Mouse (Mus musculus) telencephalon, adult 2 months (tissue): ENCODE data around the gene Pde1b.

ENCODE experiments used
- DNase-seq: peaks from one replicate; pipeline ENCODE4 v3.0.0-alpha.2; 2011; ENCODE audit warnings: low read depth, low spot score

The Pde1b gene

GRCm38 (mm10) chr15:103502435-103503250, at the start of gene Pde1b:
Pde1b (plus strand) TSS chr15:103503034.
- DNase-seq, result no peak

DNA sequence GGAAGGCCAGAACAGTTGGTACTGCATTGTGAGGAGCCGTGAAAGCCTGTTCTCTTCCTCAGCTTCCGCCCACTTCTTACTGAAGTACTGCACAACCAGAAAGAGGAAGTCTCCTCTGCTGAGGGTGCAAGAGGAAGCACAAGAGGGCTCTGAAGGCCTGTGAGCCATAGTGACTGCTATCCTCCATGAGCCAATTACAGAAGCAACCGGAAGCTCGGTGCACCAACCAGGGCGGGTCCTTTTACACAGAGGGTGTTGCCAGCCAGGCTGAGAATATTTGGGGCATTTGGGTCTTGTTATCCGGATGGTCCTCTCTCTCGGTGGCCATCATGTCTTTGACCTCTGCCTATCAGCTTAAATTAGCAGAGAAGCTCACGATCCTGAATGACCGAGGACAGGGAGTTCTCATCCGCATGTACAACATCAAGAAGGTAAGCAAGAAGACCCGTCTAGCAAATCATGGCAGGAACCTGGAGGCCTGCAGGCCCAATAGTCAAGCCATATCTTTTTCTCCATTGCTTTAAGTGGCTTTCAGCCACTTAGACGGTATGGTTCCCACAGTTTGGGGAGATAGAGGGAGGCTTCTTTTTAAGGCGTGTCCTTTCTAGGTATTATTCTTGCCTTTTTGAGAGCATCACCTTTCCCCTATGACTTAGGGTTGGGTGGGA, 49.1 kb upstream of the Pde1b start, which contains the start of gene Nckap1l:
TSS of gene Nckap1l (plus strand) at position 244 of the 668 bp plus-strand sequence.
- DNase-seq, result peak; percentile 28

- DNase-seq, result no peak
These were observed 48.4 kb upstream of the Pde1b start for GRCm38 (mm10) chr15:103454449-103454848.

GRCm38 (mm10) chr15:103462539-103463261, 40.1 kb upstream of the Pde1b start:
- DNase-seq, result no peak

DNA sequence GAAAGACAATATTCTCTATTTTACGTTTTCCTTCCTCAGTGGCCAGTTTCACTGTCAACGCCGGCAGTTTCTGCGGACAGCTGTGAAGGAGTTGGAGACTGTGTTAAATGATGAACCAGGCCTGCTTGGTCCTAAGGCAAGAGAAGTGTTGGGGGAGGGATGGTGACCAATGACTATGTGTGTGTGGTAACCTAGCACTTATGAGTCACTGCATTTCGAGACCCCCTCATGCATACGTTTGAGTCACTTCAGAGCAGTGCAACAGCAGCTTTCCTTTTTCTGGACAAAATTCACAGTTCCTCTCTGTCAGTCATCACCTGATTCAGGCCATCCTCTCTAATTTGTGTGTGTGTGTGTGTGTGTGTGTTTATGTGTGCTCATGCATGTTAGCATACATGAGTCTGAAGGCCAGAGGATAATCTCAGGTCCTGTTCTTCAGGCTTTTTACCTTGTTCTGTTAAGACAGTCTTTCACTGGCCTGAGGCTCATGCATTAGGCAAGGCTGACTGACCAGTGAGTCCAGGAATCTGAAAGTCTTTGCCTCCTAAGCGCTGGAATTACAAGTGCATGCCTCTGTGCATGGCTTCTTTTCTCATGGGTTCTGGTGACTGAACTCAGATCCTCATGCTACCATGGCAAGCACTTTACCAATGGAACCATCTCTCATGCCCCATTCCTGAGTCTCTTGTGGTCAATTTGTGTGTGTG, 31.2 kb upstream of the Pde1b start:
- DNase-seq, result no peak

- no peak for DNase-seq
These were observed 30.6 kb upstream of the Pde1b start for GRCm38 (mm10) chr15:103472265-103472664.

- no peak for DNase-seq
These were observed 29.7 kb upstream of the Pde1b start for GRCm38 (mm10) chr15:103473182-103473581.

DNA sequence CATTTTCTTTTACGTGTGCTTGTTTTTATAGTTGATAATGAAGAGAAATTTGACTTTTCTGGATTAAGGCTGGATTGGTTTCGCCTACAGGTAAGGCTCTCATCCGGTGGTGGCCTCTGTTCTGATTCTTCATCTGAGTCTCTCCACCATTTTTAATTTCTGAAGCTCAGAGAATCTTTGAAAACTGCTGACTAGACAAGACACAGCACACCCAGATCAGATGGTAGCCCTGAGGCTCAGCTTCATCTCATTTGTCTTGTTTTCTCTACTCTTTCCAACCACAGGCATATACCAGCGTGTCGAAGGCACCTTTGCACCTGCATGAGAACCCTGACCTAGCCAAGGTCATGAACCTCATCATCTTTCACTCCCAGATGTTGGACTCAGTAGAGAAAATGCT, 29.1 kb upstream of the Pde1b start:
- DNase-seq, result no peak

DNA sequence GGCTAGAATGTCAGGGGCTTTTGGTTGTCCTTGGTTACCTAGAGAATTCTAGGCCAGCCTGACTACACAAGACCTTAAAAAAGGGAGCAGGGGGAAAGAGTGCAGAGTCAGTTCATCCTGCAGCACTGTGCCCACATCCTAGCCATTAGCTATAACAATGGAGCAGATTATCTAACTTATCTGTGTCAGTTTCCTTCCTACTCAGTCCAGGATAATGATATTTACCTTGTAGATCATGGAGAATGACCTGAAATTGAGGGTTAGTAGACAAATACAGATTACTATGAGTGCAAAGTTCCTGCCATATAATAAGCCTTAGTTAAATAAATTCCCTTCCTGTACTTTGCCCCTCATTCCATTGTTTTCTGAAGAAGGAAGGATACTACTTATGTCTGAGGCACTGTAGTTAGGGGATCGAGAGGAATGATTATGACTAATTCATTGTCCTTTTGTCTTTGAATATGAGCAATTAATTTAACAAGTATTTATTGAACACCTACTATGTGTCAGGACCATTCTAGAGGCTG, 23.7 kb upstream of the Pde1b start:
- no peak for DNase-seq

GRCm38 (mm10) chr15:103480129-103480528, 22.7 kb upstream of the Pde1b start:
- no peak for DNase-seq

- no peak for DNase-seq
These were observed 20.3 kb upstream of the Pde1b start for GRCm38 (mm10) chr15:103482488-103482887.

- no peak for DNase-seq
These were observed 18.3 kb upstream of the Pde1b start for GRCm38 (mm10) chr15:103484490-103484889.

DNA sequence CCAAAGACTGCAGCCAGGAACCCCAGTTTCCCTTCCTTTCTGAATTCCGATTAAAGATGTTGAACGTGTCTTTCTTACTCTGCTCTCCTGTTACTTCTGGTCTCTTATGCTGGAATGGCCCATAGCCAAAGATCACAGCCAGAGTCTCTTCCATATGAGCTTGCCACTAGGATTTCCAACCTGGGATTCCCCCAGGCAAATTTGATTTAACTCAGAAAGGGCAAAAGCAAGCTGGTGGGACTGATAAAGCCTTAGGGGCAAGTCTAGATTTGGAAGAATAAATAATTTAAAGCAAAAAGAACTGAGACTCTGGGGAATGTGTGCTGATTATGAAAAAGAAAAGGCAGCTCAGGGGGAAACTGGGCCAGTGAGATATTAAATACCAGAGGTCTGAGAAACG, 17.7 kb upstream of the Pde1b start:
- no peak for DNase-seq

GRCm38 (mm10) chr15:103486658-103487057, 16.2 kb upstream of the Pde1b start:
- DNase-seq, result no peak

DNA sequence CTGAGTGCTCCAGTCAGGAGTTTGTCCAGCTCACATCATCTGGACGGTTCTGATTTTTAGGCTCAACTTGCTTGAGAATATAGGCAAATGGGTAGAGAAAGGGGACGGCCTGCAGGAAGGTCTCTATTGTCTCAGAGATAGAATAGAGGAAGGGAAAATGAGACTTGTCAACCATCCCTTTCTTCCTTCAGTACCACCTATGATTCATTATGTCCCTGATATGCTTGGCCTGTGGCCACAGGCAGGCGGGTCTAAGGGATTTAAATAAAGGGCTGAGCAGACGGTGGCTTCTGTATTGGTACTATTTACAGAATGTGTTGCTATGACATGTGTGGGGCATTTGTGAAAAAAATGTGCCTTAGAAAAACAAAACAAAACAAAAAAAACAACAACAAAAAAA, 14.5 kb upstream of the Pde1b start:
- no peak for DNase-seq

DNA sequence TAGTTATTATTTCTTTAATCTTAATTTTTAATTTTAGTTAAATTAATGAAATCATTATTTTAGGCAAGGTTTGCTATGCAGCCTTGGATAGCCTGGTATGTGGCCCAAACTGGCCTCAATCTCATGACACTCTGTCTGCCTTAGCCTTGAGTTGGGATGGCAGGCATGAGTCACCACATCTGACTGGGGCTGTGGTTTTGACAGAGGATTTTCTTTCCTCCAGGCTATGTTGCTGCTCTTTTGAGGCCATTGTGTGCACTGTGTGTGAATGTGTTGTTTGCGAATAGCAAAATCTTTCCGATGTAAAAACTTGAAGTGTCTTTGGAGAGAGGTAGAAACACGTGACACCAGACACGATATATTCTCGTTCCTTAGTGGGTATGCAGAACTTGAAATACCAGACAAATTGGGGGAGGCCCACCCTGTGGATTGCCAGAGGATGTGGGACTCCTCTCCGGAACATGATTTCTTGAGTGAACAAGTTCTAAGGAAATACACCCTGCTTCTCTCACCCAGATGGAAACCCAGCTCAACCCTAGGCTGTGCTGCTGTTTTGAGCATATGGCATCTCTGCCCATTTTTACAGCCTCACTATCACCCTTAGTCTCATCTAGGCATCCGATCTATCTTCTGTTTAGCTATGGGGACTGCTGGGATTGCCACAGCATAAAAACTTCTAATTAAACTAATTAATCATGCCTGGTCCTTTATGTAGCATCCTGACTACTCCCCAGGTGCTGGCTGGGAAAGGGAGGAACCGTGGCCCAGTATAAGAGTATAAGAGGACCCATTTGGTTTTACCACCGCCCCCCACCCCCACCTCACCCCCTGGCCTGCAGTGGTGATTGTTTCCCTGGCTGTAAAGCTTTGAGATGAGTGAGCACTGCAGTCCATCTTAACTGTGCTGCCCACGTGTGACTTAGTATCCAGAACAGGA, 6.4 kb upstream of the Pde1b start:
- DNase-seq, result no peak

DNA sequence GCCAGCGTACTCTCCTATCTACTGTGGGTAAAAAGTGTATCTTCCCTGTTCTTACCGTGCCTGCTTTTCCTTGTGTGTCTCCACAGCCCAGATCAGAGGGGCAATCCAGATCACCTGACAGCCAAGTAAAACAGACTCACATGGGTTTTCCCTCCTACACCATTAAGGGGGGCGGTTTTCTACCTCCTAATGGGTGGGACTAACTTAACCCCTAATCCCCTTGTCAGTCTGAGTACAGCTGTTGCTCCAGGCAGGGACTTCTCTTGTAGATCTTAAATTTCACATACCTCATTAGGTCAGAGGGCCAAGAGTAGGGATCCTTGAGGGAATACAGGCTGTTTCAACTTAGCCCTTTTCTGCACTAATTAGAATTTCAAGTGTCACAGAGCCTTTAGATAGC, 4.7 kb upstream of the Pde1b start:
- DNase-seq, result no peak

GRCm38 (mm10) chr15:103500723-103501122, 2.1 kb upstream of the Pde1b start:
- DNase-seq, result no peak

- no peak for DNase-seq
These were observed 1.6 kb upstream of the Pde1b start for GRCm38 (mm10) chr15:103501186-103501585.

DNA sequence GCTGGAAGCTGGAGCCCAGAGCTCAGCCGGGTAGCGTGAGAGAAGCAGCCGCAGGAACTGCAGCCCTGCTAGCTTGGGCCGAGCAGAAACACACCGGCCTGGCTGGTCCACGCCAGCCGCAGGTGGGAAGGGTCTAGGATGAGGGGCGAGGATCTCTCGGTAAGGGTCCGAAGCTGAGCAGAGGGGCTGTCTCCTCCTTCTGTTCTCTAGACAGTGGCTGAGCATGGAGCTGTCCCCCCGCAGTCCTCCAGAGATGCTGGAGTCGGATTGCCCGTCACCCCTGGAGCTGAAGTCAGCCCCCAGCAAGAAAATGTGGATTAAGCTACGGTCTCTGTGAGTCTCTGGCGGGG, 392 bp downstream of the Pde1b start:
- no peak for DNase-seq

DNA sequence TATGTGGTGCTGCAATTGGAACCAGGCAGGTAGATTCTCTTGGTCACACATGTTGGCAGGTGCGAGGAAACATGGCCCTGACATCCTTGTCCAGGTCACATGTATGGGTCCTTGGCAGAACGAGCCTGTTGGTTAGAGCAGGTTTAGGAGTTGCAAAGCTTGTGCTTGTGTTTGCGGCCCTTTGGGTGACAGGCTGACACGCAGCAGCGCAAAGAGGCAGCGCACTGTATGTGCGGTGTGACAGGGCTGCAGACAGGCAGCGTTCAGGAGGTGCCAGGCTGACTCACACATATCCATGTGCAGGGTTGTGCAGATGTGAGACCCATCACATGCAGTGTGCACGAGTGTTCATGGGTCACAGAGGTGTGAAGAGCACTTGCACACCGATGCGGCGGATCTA, 826 bp downstream of the Pde1b start:
- no peak for DNase-seq
